Mouse (Mus musculus) limb, embryonic 12.5 days (tissue): ENCODE results near the gene Ttc7. TPM values are rescaled to one million over a fixed set of nuclear protein-coding genes. Genes with fewer than 3 reads are reported as not detected.

ENCODE experiments used
- ATAC-seq: fragments of 200-750 bp; cut with Nextera tagmentation; 2 replicates; pipeline ENCODE4 v1.8.0; 2017; ENCODE audit warnings: low read depth, moderate TSS enrichment; ENCODE audit not compliant: insufficient number of reproducible peaks, insufficient read depth, low FRiP score, low TSS enrichment
- H3K27ac ChIP-seq: fragments of 300-500 bp; sonication (generic); 2 replicates; pipeline ENCODE4 v1.5.1; 2016; ENCODE audit warnings: mild to moderate bottlenecking, moderate library complexity
- H3K27me3 ChIP-seq: fragments of 300-500 bp; sonication (generic); 2 replicates; pipeline ENCODE4 v1.6.1; 2016; ENCODE audit warnings: mild to moderate bottlenecking, moderate library complexity
- H3K36me3 ChIP-seq: fragments of 300-500 bp; sonication (generic); 2 replicates; pipeline ENCODE4 v1.6.1; 2016; ENCODE audit warnings: mild to moderate bottlenecking, moderate library complexity
- H3K4me1 ChIP-seq: fragments of 300-500 bp; sonication (generic); replicated peaks from 2 replicates; pipeline ENCODE4 v1.6.1; 2016
- H3K4me2 ChIP-seq: fragments of 300-500 bp; sonication (generic); 2 replicates; pipeline ENCODE4 v1.6.1; 2016; ENCODE audit warnings: mild to moderate bottlenecking, moderate library complexity
- H3K4me3 ChIP-seq: fragments of 300-500 bp; sonication (generic); replicated peaks from 2 replicates; pipeline ENCODE4 v1.5.1; 2016; ENCODE audit warnings: mild to moderate bottlenecking
- H3K9ac ChIP-seq: fragments of 300-500 bp; sonication (generic); replicated peaks from 2 replicates; pipeline ENCODE4 v1.6.1; 2016; ENCODE audit warnings: mild to moderate bottlenecking, moderate library complexity
- H3K9me3 ChIP-seq: fragments of 300-500 bp; sonication (generic); 2 replicates; pipeline ENCODE4 v1.6.1; 2016; ENCODE audit warnings: mild to moderate bottlenecking, moderate library complexity
- WGBS: fragments of 180-500 bp; shearing (Covaris S2); methylation state at CpG from one replicate; pipeline ENCODE4 v1.1.7; 2016; 5-methylcytosine and 5-hydroxymethylcytosine counted together
- polyA plus RNA-seq: library from polyadenylated mRNA; unstranded; fragments of >200 nt; fragmentation: Nextera tagmentation; extraction: Ambion mirVana; gene quantifications from 2 replicates; pipeline ENCODE4 v1.2.1, GENCODE M21; 2016

Gene Ttc7
- polyA plus RNA-seq, 1 experiment from 2014 or later, result 4.9 TPM

DNA sequence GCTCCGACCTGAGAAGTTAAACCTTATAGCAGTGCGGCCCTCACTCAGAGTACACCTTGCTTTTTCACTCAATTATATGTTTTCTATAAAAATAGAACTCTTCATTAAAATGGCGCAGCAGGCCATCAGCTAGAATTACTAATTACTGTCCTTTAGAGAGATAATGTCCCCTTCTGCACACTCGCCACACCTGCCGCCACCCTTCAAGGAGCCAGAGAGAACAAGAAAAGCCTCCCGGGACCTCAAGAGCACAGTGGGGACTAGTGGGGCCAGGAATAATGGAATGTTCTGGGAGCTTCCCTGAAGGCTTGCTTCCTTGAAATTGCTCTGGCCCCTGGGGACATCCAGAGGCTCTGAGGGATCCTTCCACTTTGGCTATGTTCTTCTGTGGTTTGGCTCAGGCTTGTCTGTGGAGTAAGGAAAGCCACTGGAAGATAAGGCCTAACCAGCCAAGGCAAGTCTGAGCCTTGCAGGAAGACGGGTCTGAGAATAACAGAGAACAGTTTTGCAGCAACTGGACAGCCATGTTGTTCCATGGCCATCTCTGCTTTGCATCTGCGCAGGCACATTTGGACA lies 71.1 kb downstream of the Ttc7 start:
- Histone ChIP-seq H3K4me2 (no peak overlapping the region), H3K4me1 (peaks cover 66% of the 10 kb centered on the region), H3K27me3 (peaks cover 31% of the 10 kb centered on the region), H3K9ac (no peak overlapping the region), H3K9me3 (no peaks in the 10 kb centered on the region), H3K36me3 (no peaks in the 10 kb centered on the region), H3K4me3 (no peak overlapping the region), H3K27ac (no peak overlapping the region)
- ATAC-seq, result no peak
- 84% methylated on average over 8 of the region's 8 CpGs for WGBS

DNA sequence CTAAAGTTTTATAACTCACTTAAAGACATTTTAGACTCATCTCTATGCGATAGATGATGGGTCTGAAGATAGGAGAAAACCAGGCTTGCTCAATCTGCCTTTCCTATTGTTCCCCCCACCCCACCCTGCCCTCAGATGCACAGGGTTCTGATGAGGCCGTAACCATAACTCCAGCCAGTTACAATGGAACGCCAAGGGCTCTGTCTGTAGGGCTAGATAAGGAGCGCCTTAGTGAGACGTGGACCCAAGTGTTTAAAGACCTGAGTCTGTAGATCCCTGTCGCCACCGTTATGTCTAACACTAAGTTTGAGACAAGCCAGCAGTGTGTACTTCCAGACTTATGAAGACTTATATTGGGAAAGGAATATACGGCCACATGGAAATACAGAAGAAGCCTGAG lies 72.8 kb downstream of the Ttc7 start:
- Histone ChIP-seq H3K27me3 (peaks cover 21% of the 10 kb centered on the region), H3K27ac (no peak overlapping the region), H3K9me3 (no peaks in the 10 kb centered on the region), H3K4me1 (peaks cover 59% of the 10 kb centered on the region), H3K36me3 (no peaks in the 10 kb centered on the region), H3K4me2 (no peak overlapping the region), H3K9ac (no peak overlapping the region), H3K4me3 (no peak overlapping the region)
- no peak for ATAC-seq
- 75% methylated on average over 8 of the region's 8 CpGs for WGBS

GRCm38 (mm10) chr17:87356261-87356660 lies 73.6 kb downstream of the Ttc7 start:
- H3K4me1 ChIP-seq, result peaks cover 59% of the 10 kb centered on the region
- ATAC-seq, result no peak
- H3K27ac ChIP-seq, result no peak overlapping the region
- 74% methylated on average over 5 of the region's 5 CpGs for WGBS
- no peak overlapping the region for H3K4me3 ChIP-seq
- H3K36me3 ChIP-seq, result no peaks in the 10 kb centered on the region
- H3K9me3 ChIP-seq, result no peaks in the 10 kb centered on the region
- no peak overlapping the region for H3K9ac ChIP-seq
- H3K27me3 ChIP-seq, result peaks cover 21% of the 10 kb centered on the region
- no peak overlapping the region for H3K4me2 ChIP-seq

DNA sequence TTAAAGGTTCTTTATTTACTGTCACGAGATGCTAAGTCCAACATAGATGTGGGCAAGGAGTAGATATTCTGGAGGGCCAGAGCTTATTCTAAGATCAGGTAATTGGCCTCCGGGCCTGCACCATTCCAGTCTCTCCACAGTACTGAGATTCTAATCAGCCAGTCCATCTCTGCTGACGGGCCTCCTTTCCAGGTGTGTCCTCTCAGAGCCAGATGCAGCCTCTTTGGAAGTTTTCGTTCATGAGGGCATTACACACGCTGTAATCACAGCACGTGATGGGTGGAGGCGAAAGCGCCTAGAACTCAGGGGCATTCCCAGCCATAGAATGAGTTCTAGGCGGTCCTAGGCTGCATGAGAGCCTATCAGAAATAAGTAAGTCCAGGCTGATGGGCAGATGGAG lies 74.8 kb downstream of the Ttc7 start:
- no peaks in the 10 kb centered on the region for H3K9me3 ChIP-seq
- H3K27me3 ChIP-seq, result peaks cover 21% of the 10 kb centered on the region
- no peaks in the 10 kb centered on the region for H3K36me3 ChIP-seq
- ATAC-seq, result no peak
- 72% methylated on average over 9 of the region's 9 CpGs for WGBS
- no peak overlapping the region for H3K4me3 ChIP-seq
- H3K4me2 ChIP-seq, result no peak overlapping the region
- H3K27ac ChIP-seq, result no peak overlapping the region
- peaks cover 47% of the 10 kb centered on the region for H3K4me1 ChIP-seq
- H3K9ac ChIP-seq, result no peak overlapping the region

DNA sequence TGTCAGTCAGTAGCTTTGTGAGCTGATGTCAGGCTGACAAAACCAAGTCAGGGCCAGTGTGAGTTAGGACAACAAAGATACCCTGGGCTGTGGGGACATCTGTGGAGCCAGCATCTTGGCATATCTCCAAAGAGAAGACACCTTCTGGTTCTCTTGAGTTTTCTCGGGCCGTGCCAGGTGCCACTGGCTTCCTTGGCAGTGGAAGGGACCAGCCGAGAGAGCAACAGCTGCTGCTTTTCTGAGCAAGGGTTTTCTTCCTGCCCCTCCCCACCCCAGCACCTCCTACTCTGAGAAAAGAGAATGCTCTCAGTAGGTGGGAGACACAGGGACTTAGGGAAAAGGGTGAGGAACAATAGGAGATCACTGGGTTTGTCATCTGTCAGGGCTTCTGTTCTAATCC lies 78.4 kb downstream of the Ttc7 start:
- Histone ChIP-seq H3K4me3 (no peak overlapping the region), H3K9ac (no peak overlapping the region), H3K36me3 (no peaks in the 10 kb centered on the region), H3K4me2 (no peak overlapping the region), H3K4me1 (peaks cover 31% of the 10 kb centered on the region), H3K27ac (no peak overlapping the region), H3K9me3 (no peaks in the 10 kb centered on the region), H3K27me3 (peaks cover 28% of the 10 kb centered on the region)
- no peak for ATAC-seq
- WGBS, result 61% methylated on average over 3 of the region's 3 CpGs

- Histone ChIP-seq H3K27me3 (peaks cover 24% of the 10 kb centered on the region), H3K27ac (no peak overlapping the region), H3K4me2 (no peak overlapping the region), H3K9ac (no peak overlapping the region), H3K36me3 (no peaks in the 10 kb centered on the region), H3K4me1 (peaks cover 47% of the 10 kb centered on the region), H3K4me3 (no peak overlapping the region), H3K9me3 (no peaks in the 10 kb centered on the region)
- 84% methylated on average over 15 of the region's 15 CpGs for WGBS
- no peak for ATAC-seq
These were observed 81.4 kb downstream of the Ttc7 start for GRCm38 (mm10) chr17:87364108-87364507.

- no peak overlapping the region for H3K27ac ChIP-seq
- H3K36me3 ChIP-seq, result no peaks in the 10 kb centered on the region
- no peak for ATAC-seq
- H3K27me3 ChIP-seq, result peaks cover 26% of the 10 kb centered on the region
- H3K4me3 ChIP-seq, result no peak overlapping the region
- H3K4me1 ChIP-seq, result peaks cover 50% of the 10 kb centered on the region
- no peak overlapping the region for H3K9ac ChIP-seq
- 71% methylated on average over 8 of the region's 8 CpGs for WGBS
- no peaks in the 10 kb centered on the region for H3K9me3 ChIP-seq
- H3K4me2 ChIP-seq, result no peak overlapping the region
These were observed 82.6 kb downstream of the Ttc7 start for GRCm38 (mm10) chr17:87365268-87365667.

GRCm38 (mm10) chr17:87366520-87366919 lies 83.8 kb downstream of the Ttc7 start:
- Histone ChIP-seq H3K4me2 (no peak overlapping the region), H3K27ac (no peak overlapping the region), H3K4me1 (peaks cover 44% of the 10 kb centered on the region)

DNA sequence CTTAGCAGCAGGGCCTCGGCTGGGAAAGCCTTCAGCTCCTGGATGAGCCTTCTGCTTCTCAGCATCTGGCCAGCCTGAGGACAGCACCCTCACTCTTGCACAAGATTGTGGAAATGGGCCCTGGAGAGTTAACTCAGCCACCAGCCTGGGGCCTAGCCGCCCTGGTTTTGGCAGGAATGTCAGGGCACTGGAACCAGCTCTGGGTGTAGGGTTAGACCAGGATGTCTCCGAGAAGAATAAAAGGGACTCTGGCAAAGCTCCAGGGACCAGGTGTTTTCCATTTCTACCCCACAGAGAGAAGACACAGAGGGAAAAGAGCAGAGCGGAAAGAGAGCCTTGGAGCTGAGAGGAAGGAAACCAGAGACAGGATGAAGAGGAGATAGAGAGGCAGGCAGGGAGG lies 84.5 kb downstream of the Ttc7 start:
- peak overlapping the region; percentile 5; the same call in 1 of the 2 replicates for H3K27ac ChIP-seq
- no peak overlapping the region for H3K4me2 ChIP-seq
- ATAC-seq, result no peak
- no peak overlapping the region for H3K4me3 ChIP-seq
- no peaks in the 10 kb centered on the region for H3K36me3 ChIP-seq
- WGBS, result 11% methylated on average over 4 of the region's 4 CpGs
- no peaks in the 10 kb centered on the region for H3K9me3 ChIP-seq
- peaks cover 46% of the 10 kb centered on the region for H3K4me1 ChIP-seq
- no peak overlapping the region for H3K9ac ChIP-seq
- H3K27me3 ChIP-seq, result peaks cover 29% of the 10 kb centered on the region

More at GRCm38 (mm10) chr17:87366520-87366919, 83.8 kb downstream of the Ttc7 start:
- no peaks in the 10 kb centered on the region for H3K9me3 ChIP-seq
- H3K27me3 ChIP-seq, result peaks cover 29% of the 10 kb centered on the region
- H3K9ac ChIP-seq, result no peak overlapping the region
- WGBS, result 10% methylated on average over 2 of the region's 2 CpGs
- H3K4me3 ChIP-seq, result no peak overlapping the region
- ATAC-seq, result no peak
- H3K36me3 ChIP-seq, result no peaks in the 10 kb centered on the region

GRCm38 (mm10) chr17:87367640-87368039 lies 85.0 kb downstream of the Ttc7 start:
- Histone ChIP-seq H3K27ac (no peak overlapping the region), H3K4me3 (no peak overlapping the region), H3K9me3 (no peaks in the 10 kb centered on the region), H3K27me3 (peaks cover 29% of the 10 kb centered on the region), H3K9ac (no peak overlapping the region), H3K4me1 (peaks cover 49% of the 10 kb centered on the region), H3K36me3 (no peaks in the 10 kb centered on the region), H3K4me2 (no peak overlapping the region)
- no peak for ATAC-seq
- 57% methylated on average over 3 of the region's 3 CpGs for WGBS

GRCm38 (mm10) chr17:87368481-87368880 lies 85.8 kb downstream of the Ttc7 start:
- Histone ChIP-seq H3K27me3 (peaks cover 26% of the 10 kb centered on the region), H3K4me2 (no peak overlapping the region), H3K4me1 (peaks cover 49% of the 10 kb centered on the region), H3K27ac (no peak overlapping the region), H3K36me3 (no peaks in the 10 kb centered on the region), H3K9me3 (no peaks in the 10 kb centered on the region), H3K9ac (no peak overlapping the region), H3K4me3 (no peak overlapping the region)
- 82% methylated on average over 10 of the region's 10 CpGs for WGBS
- ATAC-seq, result no peak

DNA sequence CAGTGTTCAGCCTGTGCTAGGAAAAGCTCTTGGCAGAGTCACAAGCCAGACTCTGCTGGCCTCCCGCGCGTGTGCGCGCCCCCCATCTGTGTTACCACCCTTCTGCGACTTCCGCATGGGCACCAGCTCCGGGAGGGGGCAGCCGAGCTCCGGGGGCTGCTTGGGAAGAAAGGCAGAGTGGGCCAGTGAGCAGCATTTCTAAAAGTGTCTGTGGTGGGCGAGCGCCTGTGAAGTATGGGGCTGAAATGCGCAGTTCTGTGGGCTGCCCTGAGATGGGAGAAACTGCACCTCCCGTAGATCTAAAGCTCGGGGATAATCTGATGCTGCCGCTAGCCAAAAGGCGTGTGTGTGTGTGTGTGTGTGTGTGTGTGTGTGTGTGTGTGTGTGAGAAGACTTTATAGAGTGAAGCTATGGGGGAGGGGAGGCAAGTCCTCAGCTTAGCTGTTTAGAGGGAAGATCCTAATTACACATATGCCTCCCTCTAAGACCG lies 86.6 kb downstream of the Ttc7 start:
- ATAC-seq, result no peak
- WGBS, result 59% methylated on average over 18 of the region's 18 CpGs
- Histone ChIP-seq H3K4me1 (peaks cover 49% of the 10 kb centered on the region), H3K9ac (no peak overlapping the region), H3K27ac (0 out of 2 replicates have a peak overlapping the region, but pooled peaks have one; percentile 23), H3K4me2 (no peak overlapping the region), H3K4me3 (no peak overlapping the region), H3K27me3 (peaks cover 18% of the 10 kb centered on the region), H3K9me3 (no peaks in the 10 kb centered on the region), H3K36me3 (no peaks in the 10 kb centered on the region)
